Mouse (Mus musculus): ENCODE measurements around the gene Tgtp1.
"Not testable (repeated sequence)": the region's sequence is repeated elsewhere in the genome, so short reads cannot be mapped to it uniquely, and the experiment has no call there.

DNA sequence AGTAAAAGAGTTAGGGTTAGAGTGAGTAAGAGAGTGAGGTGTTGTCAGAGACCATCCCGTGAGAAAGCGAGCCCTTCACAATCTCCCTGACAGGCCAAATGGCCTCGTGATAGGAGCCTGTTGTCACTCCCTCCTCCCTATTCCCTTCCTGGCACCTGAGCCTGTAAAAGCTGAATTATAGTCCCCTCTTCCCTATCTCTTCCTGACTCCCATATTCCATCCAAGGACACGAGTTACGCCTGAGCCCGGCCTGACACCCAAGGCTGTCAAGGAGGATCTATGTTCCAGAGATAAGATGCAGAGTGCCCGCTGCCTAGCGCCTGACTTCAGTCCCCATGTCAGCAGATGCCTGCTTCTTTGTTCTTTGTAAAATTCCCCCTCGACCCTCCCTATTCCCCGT is 676 bp downstream of the Tgtp1 start:
- TF ChIP-seq POLR2A (IDR thresholded peaks at IDR 0.05; ENCODE audit: control insufficient read depth, low read depth, low read length); CTCF (IDR thresholded peaks at IDR 0.05; ENCODE audit: control insufficient read depth, insufficient read depth, insufficient replicate concordance, low read depth, low read length): not testable (repeated sequence)

All from testis, adult 2 months (tissue).